Mouse (Mus musculus): ENCODE measurements at regions not wholly inside any gene's neighbourhood (a gene's known extent, or its start where the extent isn't known, plus 50 kb on each side); places are given as distances from the start of the nearest gene placed in this dataset.

DNA sequence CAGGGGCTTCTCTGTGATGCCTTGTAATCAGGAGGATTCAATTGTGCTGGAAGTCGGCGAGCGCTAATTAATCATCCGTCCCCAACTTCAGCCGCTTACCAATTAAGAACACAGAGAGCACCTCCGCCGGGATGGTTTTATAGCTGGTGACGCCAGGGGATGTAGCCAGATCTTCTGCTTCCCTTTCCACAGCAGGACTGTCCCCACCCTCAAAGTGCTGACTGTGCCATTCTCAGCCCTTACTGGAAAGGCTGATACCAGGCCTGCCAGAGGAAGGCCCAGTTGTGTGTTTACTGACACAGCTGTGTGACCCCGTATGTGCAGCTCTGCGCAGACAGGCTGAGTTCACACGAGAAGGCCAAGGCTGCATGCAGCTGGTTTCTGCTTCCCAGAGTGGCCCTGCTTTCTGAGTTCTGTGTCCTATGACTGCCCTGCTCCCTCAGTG lies 59.9 kb upstream of the Bend4 start:
- TF ChIP-seq CTCF (IDR thresholded peaks at IDR 0.05) (no peak), EP300 (IDR thresholded peaks at IDR 0.05) (no peak)
